Mouse (Mus musculus) stomach, postnatal 0 days (tissue): ENCODE measurements around the gene Atl1.

Experiments
- CTCF ChIP-seq: IDR thresholded peaks from 2 replicates; pipeline ENCODE4 v1.5.1; 2016; ENCODE audit warnings: antibody characterized with exemption, low read depth, mild to moderate bottlenecking, moderate library complexity
- EP300 ChIP-seq: optimal IDR thresholded peaks from 2 replicates; pipeline ENCODE3; 2016; ENCODE audit warnings: antibody characterized with exemption

GRCm38 (mm10) chr12:69907667-69908510, 15.5 kb downstream of the Atl1 start:
- no peak for TF ChIP-seq CTCF
- no peak for TF ChIP-seq EP300
